Mouse (Mus musculus) kidney, embryonic 16.5 days (tissue): ENCODE data around the gene Memo1. TPM values are rescaled to one million over a fixed set of nuclear protein-coding genes. Genes with fewer than 3 reads are reported as not detected.
A peak's percentile ranks its signal among the peaks of the same experiment; 100 is the strongest.
"Not testable (repeated sequence)": the region's sequence is repeated elsewhere in the genome, so short reads cannot be mapped to it uniquely, and the experiment has no call there.

Source experiments
- ATAC-seq: fragments of 200-750 bp; cut with Nextera tagmentation; 2 replicates; pipeline ENCODE4 v1.8.0; 2017; ENCODE audit warnings: moderate TSS enrichment; ENCODE audit not compliant: low FRiP score, low TSS enrichment
- H3K27ac ChIP-seq: fragments of 300-500 bp; sonication (generic); 2 replicates; pipeline ENCODE4 v1.5.1; 2014; ENCODE audit warnings: low read length
- H3K27me3 ChIP-seq: fragments of 300-500 bp; sonication (generic); 2 replicates; pipeline ENCODE4 v1.6.1; 2014; ENCODE audit warnings: low read length, control low read depth, mixed read lengths; ENCODE audit not compliant: insufficient read depth
- H3K36me3 ChIP-seq: fragments of 300-500 bp; sonication (generic); 2 replicates; pipeline ENCODE4 v1.6.1; 2014; ENCODE audit warnings: low read length, control low read depth, mixed read lengths; ENCODE audit not compliant: insufficient read depth
- H3K4me1 ChIP-seq: fragments of 300-500 bp; sonication (generic); 2 replicates; pipeline ENCODE4 v1.6.1; 2014; ENCODE audit warnings: low read length, control low read depth, mixed read lengths; ENCODE audit not compliant: insufficient read depth
- H3K4me2 ChIP-seq: fragments of 300-500 bp; sonication (generic); replicated peaks from 2 replicates; pipeline ENCODE4 v1.6.1; 2014; ENCODE audit warnings: low read depth, low read length
- H3K4me3 ChIP-seq: fragments of 300-500 bp; sonication (generic); 2 replicates; pipeline ENCODE4 v1.5.1; 2014; ENCODE audit warnings: mild to moderate bottlenecking, low read length
- H3K9ac ChIP-seq: fragments of 300-500 bp; sonication (generic); replicated peaks from 2 replicates; pipeline ENCODE4 v1.6.1; 2014; ENCODE audit warnings: low read length
- H3K9me3 ChIP-seq: fragments of 300-500 bp; sonication (generic); 2 replicates; pipeline ENCODE4 v1.6.1; 2016; ENCODE audit warnings: low read length, control low read depth
- WGBS: fragments of 180-500 bp; shearing (Covaris S2); extraction: QIAGEN DNeasy Blood & Tissue Kit; methylation state at CpG from one replicate; pipeline ENCODE4 v1.1.7; 2014; 5-methylcytosine and 5-hydroxymethylcytosine counted together
- polyA plus RNA-seq: library from polyadenylated mRNA; unstranded; fragments of >200 nt; fragmentation: Nextera tagmentation; extraction: Ambion mirVana; gene quantifications from 2 replicates; pipeline ENCODE4 v1.2.1, GENCODE M21; 2015

The Memo1 gene
- polyA plus RNA-seq, 1 experiment from 2014 or later, result 81.1 TPM

DNA sequence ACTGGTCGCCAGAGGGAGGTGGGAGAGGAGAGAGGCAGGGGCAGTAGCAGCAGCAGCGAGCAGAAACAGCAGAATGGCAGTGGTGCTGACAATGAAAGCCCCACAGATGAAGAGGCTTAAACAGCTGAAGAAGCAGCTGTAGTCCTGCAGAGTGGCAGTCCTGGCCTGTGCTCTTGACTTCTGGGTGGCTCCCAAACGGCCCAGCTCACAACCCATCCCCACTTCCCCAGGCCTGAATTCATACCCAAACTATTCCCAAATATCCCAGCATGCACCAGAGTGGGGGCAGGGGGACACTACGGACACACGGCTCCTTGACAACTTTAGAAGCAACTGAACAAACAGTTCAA is 30.2 kb downstream of the Memo1 start:
- Histone ChIP-seq H3K36me3 (no peaks in the 10 kb centered on the region; the same call in 1 of the 2 replicates), H3K27me3 (no peaks in the 10 kb centered on the region), H3K27ac (peak overlapping the region; percentile 76), H3K9me3 (no peaks in the 10 kb centered on the region), H3K4me1 (peaks cover 28% of the 10 kb centered on the region), H3K4me2 (0 out of 2 replicates have a peak overlapping the region, but pooled peaks have one; percentile 2), H3K9ac (peak overlapping the region; percentile 38; the same call in 1 of the 2 replicates), H3K4me3 (no peak overlapping the region)
- 25% methylated on average over 5 of the region's 5 CpGs for WGBS
- ATAC-seq, result peak; percentile 60; the same call in 1 of the 2 replicates

- H3K27me3 ChIP-seq, result no peaks in the 10 kb centered on the region
- H3K27ac ChIP-seq, result peak overlapping the region; percentile 76; the same call in 1 of the 2 replicates
- H3K4me3 ChIP-seq, result no peak overlapping the region
- no peaks in the 10 kb centered on the region; the same call in 1 of the 2 replicates for H3K36me3 ChIP-seq
- WGBS, result 57% methylated on average over 3 of the region's 3 CpGs
- H3K4me1 ChIP-seq, result peaks cover 28% of the 10 kb centered on the region
- H3K9ac ChIP-seq, result no peak overlapping the region
- ATAC-seq, result peak; percentile 85
- H3K9me3 ChIP-seq, result no peaks in the 10 kb centered on the region
- H3K4me2 ChIP-seq, result 0 out of 2 replicates have a peak overlapping the region, but pooled peaks have one; percentile 2
Observed at GRCm38 (mm10) chr17:74264333-74265155, 30.8 kb downstream of the Memo1 start.

GRCm38 (mm10) chr17:74262415-74262814 is 32.9 kb downstream of the Memo1 start:
- Histone ChIP-seq H3K4me2 (no peak overlapping the region), H3K27ac (no peak overlapping the region), H3K4me3 (no peak overlapping the region), H3K9ac (no peak overlapping the region), H3K27me3 (no peaks in the 10 kb centered on the region), H3K4me1 (peaks cover 28% of the 10 kb centered on the region), H3K9me3 (no peaks in the 10 kb centered on the region), H3K36me3 (0 out of 2 replicates have a peak, but pooled peaks cover 1% of the 10 kb centered on the region)
- no peak for ATAC-seq
- 87% methylated on average over 3 of the region's 3 CpGs for WGBS

DNA sequence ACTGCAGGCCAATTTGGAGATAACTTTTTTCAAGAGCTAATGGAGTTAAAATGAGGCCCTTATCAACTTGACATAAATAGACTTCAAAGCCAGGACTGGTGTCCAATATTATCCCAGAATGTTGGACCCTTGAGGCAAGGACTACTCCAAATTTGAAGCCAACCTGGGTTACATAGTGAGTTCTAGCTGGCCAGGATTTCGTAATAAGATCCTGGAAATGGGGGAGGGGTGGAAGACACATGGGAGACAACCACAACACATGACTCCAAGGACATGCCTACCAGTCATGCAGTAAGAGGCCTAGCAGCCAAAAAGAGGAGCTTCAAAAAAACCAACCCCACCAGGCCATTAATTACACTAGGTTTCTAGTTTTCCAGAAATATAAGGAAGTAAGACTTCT is 50.0 kb downstream of the Memo1 start:
- WGBS, result 61% methylated on average over 1 of the region's 1 CpGs
- H3K9me3 ChIP-seq, result no peaks in the 10 kb centered on the region
- H3K4me3 ChIP-seq, result no peak overlapping the region
- H3K4me1 ChIP-seq, result no peaks in the 10 kb centered on the region
- H3K36me3 ChIP-seq, result 0 out of 2 replicates have a peak, but pooled peaks cover 10% of the 10 kb centered on the region
- ATAC-seq, result no peak
- no peaks in the 10 kb centered on the region for H3K27me3 ChIP-seq
- no peak overlapping the region for H3K27ac ChIP-seq
- no peak overlapping the region for H3K4me2 ChIP-seq
- no peak overlapping the region for H3K9ac ChIP-seq

GRCm38 (mm10) chr17:74242788-74243187 is 52.5 kb downstream of the Memo1 start:
- WGBS, result 65% methylated on average over 3 of the region's 3 CpGs
- Histone ChIP-seq H3K27ac (no peak overlapping the region), H3K9me3 (no peaks in the 10 kb centered on the region), H3K4me2 (no peak overlapping the region), H3K4me3 (no peak overlapping the region), H3K9ac (no peak overlapping the region), H3K27me3 (no peaks in the 10 kb centered on the region), H3K36me3 (peaks cover 14% of the 10 kb centered on the region), H3K4me1 (no peaks in the 10 kb centered on the region)
- ATAC-seq, result no peak

DNA sequence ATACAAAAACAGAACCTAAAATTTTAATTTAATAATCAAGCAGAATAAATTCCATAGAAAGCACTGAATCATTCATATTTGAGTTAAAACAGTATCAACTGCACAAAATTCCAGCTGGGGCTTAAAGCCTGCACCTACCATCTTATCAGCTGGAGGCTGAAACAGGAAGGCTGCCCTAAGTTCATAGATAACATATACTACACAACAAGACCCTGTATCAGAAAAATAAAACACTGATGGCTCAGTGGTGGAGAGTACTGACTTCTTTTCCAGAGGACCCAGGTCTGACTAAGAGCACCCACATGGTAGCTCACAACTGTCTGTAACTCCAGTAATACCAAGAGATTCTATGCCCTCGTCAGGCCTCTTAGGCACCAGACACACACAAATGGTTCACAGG is 55.0 kb downstream of the Memo1 start:
- 97% methylated on average over 1 of the region's 1 CpGs for WGBS
- no peak for ATAC-seq
- H3K4me1 ChIP-seq, result no peaks in the 10 kb centered on the region
- H3K36me3 ChIP-seq, result peaks cover 14% of the 10 kb centered on the region
- no peaks in the 10 kb centered on the region for H3K27me3 ChIP-seq
- H3K4me2 ChIP-seq, result no peak overlapping the region
- no peak overlapping the region for H3K4me3 ChIP-seq
- H3K9ac ChIP-seq, result no peak overlapping the region
- H3K27ac ChIP-seq, result no peak overlapping the region
- H3K9me3 ChIP-seq, result no peaks in the 10 kb centered on the region

DNA sequence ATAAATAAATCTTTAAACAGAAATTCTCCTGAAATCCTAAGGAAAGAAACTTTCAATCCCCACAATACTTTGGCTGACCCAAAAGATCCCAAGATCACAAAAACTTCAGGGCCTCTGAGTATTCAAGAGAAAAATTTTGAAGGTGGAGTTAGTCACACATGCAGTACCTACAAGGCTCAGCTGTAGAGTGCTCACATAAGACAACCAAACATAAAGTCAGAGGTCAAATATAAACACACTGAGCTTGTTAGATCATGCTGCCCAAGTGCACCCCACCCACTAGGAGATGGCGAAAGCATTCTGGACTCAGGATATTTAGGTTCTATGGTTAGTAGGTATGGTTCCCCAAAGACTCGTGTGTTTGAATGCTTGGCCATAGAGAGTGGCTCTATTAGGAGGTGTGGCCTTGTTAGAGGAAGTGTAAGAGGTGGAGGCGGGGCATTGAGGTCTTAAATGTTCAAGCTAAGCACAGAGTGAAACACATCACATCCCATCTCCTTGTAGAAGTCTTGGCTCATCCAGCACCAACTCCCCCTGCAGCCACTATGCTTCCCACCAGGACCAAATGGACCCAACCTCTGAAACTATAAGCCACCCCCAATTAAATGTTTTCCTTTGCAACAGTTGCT is 67.1 kb downstream of the Memo1 start:
- no peak overlapping the region for H3K4me3 ChIP-seq
- H3K27me3 ChIP-seq, result no peaks in the 10 kb centered on the region
- H3K9me3 ChIP-seq, result no peaks in the 10 kb centered on the region
- no peaks in the 10 kb centered on the region for H3K4me1 ChIP-seq
- no peak overlapping the region for H3K4me2 ChIP-seq
- peaks cover 7% of the 10 kb centered on the region; the same call in 1 of the 2 replicates for H3K36me3 ChIP-seq
- H3K9ac ChIP-seq, result no peak overlapping the region
- no peak overlapping the region for H3K27ac ChIP-seq
- 85% methylated on average over 3 of the region's 3 CpGs for WGBS
- no peak for ATAC-seq

DNA sequence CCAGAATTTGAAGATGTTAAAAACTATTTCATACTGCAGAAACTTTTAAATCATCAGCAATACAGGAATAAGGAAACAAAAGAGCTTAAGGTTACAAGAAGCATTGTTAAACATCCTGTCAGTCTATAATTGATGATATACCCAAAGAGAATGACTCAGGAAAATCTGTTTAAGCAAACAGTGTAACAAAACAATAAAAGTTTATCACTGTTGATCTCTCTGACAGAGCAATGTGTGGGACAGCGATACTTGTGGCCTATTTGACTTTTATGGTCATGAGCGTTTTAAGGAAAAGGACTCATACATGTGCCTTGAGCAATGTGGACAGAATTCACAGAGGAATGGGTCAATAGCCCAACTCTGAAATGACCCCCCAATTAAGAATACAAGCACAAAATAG is 78.0 kb downstream of the Memo1 start:
- H3K4me2 ChIP-seq, result no peak overlapping the region
- 0 out of 2 replicates have a peak, but pooled peaks cover under 1% of the 10 kb centered on the region for H3K36me3 ChIP-seq
- no peaks in the 10 kb centered on the region for H3K9me3 ChIP-seq
- no peak overlapping the region for H3K4me3 ChIP-seq
- no peaks in the 10 kb centered on the region for H3K4me1 ChIP-seq
- WGBS, result 6% methylated on average over 2 of the region's 2 CpGs
- no peak overlapping the region for H3K27ac ChIP-seq
- H3K27me3 ChIP-seq, result no peaks in the 10 kb centered on the region
- no peak overlapping the region for H3K9ac ChIP-seq
- no peak for ATAC-seq

GRCm38 (mm10) chr17:74212831-74213524 is 82.3 kb downstream of the Memo1 start:
- H3K36me3 ChIP-seq, H3K9me3 ChIP-seq, H3K4me3 ChIP-seq, H3K27me3 ChIP-seq, H3K4me1 ChIP-seq, H3K27ac ChIP-seq, H3K4me2 ChIP-seq, H3K9ac ChIP-seq: not testable (repeated sequence)
- 0 out of 2 replicates have a peak, but pooled peaks have one; percentile 31 for ATAC-seq
- WGBS, result 81% methylated on average over 16 of the region's 16 CpGs
